26 mouse cellular contexts compared by ENCODE assay signal in the genomic region with DNA sequence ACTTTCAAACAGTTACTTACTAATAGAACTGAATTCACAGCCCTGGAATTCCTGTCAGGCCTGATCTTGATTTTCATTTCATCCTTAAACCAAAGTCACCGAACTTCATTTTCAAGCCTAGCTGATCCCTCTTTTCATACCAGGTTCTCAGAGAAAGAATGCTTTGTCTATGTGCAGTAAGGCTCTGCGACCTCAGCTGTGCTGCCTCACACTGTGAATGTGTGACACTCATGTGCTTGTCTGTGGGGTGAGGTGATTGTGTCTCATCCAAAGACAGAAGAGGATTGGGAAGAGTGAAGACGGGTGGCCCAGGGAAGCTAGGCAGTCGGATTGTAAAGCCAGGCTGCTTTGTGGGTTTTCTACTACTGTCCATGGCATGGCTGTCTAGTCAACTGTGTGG.
"Had no signal": no experiment of that assay in that cellular context is flagged by ENCODE, and none has a peak within 500 bp of the region (broad histone marks: within the 10 kb centered on the region; RNA-seq: fewer than 3 reads in every experiment).

No protein-coding gene starts in this region.

- H3K9ac ChIP-seq: heart, embryonic 12.5 days; hindbrain, embryonic 12.5 days; hindbrain, embryonic 14.5 days; intestine, embryonic 15.5 days; limb, embryonic 13.5 days; limb, embryonic 15.5 days had no signal

- H3K36me3 ChIP-seq: heart, embryonic 10.5 days; heart, embryonic 12.5 days; hindbrain, embryonic 10.5 days; hindbrain, embryonic 12.5 days; intestine, embryonic 15.5 days; limb, embryonic 13.5 days; limb, embryonic 15.5 days had no signal

- H3K4me1 ChIP-seq: heart, embryonic 10.5 days; heart, embryonic 12.5 days; hindbrain, embryonic 10.5 days; hindbrain, embryonic 12.5 days; intestine, embryonic 15.5 days; limb, embryonic 13.5 days; limb, embryonic 15.5 days had no signal

- ATAC-seq: hindbrain, embryonic 16.5 days; inflammation-experienced regulatory T-cells, adult 6 months; intestine, embryonic 15.5 days; intestine, postnatal 0 days had no signal

- H3K4me2 ChIP-seq: heart, embryonic 12.5 days; hindbrain, embryonic 12.5 days; hindbrain, embryonic 14.5 days; intestine, embryonic 15.5 days; limb, embryonic 13.5 days; limb, embryonic 15.5 days had no signal

- H3K27me3 ChIP-seq: heart, embryonic 12.5 days; hindbrain, embryonic 12.5 days; intestine, embryonic 15.5 days; limb, embryonic 13.5 days; limb, embryonic 15.5 days had no signal

- H3K4me3 ChIP-seq: gastrocnemius, adult 2 months; heart, embryonic 10.5 days; heart, embryonic 12.5 days; hindbrain, embryonic 10.5 days; hindbrain, embryonic 12.5 days; intestine, embryonic 15.5 days; layer of hippocampus, adult 2 months; limb, embryonic 13.5 days; limb, embryonic 15.5 days had no signal

- DNase-seq: gastrocnemius, adult 2 months; gastrocnemius, postnatal 10 days; gastrocnemius, postnatal 25 days; heart, adult 18-20 months; heart, postnatal 10 days; heart, postnatal 4 days; kidney, adult 18-20 months; kidney, adult 8-10 months; kidney, postnatal 10 days; kidney, postnatal 25 days; kidney, postnatal 4 days; layer of hippocampus, adult 9-11 months; layer of hippocampus, postnatal 36 days; left cerebral cortex, postnatal 4 days had no signal

- H3K27ac ChIP-seq: gastrocnemius, adult 2 months; heart, embryonic 10.5 days; hindbrain, embryonic 10.5 days; hindbrain, embryonic 12.5 days; hindbrain, embryonic 14.5 days; intestine, embryonic 15.5 days; layer of hippocampus, adult 2 months; limb, embryonic 13.5 days; limb, embryonic 15.5 days had no signal

- H3K9me3 ChIP-seq: heart, embryonic 10.5 days; heart, embryonic 12.5 days; hindbrain, embryonic 10.5 days; hindbrain, embryonic 12.5 days; intestine, embryonic 15.5 days; limb, embryonic 13.5 days; limb, embryonic 15.5 days had no signal
